Mouse (Mus musculus): ENCODE measurements around the gene Abr. TPM values are rescaled to one million over a fixed set of nuclear protein-coding genes. Genes with fewer than 3 reads are reported as not detected.

Abr gene
- polyA plus RNA-seq, 1 experiment from 2014 or later = 2.8 TPM

DNA sequence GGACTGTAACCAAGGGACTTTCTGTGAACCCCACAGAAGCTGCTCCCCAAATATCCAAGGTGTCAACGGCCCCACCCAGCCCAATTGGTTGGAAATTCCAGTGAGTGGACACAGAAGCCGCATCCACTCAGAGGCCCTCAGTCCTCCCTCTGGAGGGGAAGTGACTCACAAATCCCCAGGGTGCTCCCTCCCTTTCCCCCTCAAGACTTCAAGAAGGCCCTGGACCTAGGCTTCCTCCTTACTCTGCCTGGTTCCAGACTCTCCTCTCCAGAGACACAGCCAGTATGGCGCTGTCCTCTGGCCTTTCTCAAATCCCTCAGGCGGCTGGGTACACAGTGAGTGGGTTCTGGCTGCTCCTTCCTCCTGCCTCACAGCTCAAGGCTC, 124.4 kb downstream of the Abr start:
- Histone ChIP-seq H3K27ac (no peak overlapping the region), H3K4me3 (replicated peaks) (no peak overlapping the region), H3K4me1 (replicated peaks) (peaks cover 11% of the 10 kb centered on the region), H3K9ac (no peak overlapping the region), H3K4me2 (no peak overlapping the region), H3K36me3 (no peaks in the 10 kb centered on the region), H3K27me3 (peaks cover 30% of the 10 kb centered on the region), H3K9me3 (replicated peaks) (no peaks in the 10 kb centered on the region)
- 62% methylated on average over 4 of the region's 4 CpGs for WGBS (ENCODE audit: insufficient replicate concordance)
- DNase-seq (no peak), ATAC-seq (ENCODE audit: low read depth) (no peak)

- no peak overlapping the region for H3K27ac ChIP-seq
- no peak for DNase-seq
Measured at GRCm38 (mm10) chr11:76497066-76497768, 124.9 kb downstream of the Abr start.

DNA sequence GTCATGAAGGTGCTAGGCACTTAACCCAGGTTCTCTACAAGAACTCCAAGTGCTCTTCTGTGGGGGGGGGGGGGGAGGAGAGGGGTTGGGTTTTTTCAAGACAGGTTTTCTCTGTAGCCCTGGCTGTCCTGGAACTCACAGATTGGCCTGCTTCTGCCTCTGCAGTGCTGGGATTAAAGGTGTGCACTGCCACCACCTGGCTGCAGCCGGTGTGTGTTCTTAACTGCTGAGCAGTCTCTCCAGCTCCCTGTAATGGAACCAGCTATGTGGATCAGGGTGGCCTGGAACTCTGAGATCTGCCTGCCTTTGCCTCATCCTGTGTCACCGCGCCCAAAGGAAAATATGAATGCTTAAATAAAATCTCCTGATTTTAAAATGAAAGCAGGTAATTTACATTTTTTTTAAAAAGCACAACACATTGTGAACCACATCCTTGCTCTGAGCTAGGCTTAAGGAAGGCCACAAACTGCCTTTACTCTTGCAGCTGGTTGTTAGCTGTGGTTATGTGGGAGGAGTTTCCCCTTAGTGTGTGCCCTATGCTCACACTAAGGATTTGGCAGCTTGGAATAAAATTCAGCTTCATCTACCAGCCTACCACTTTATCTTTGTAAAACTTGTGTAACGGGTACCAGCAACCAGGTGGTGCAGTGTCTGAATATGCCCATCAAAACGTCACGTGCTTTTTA, 125.9 kb downstream of the Abr start:
- Histone ChIP-seq H3K4me2 (no peak overlapping the region), H3K4me1 (replicated peaks) (peaks cover 11% of the 10 kb centered on the region), H3K27me3 (peaks cover 31% of the 10 kb centered on the region), H3K4me3 (replicated peaks) (no peak overlapping the region), H3K9ac (no peak overlapping the region), H3K9me3 (replicated peaks) (no peaks in the 10 kb centered on the region), H3K27ac (no peak overlapping the region), H3K36me3 (no peaks in the 10 kb centered on the region)
- no peak for ATAC-seq (ENCODE audit: low read depth)
- no peak for DNase-seq
- 62% methylated on average over 6 of the region's 6 CpGs for WGBS (ENCODE audit: insufficient replicate concordance)

More at GRCm38 (mm10) chr11:76497066-76497768, 124.9 kb downstream of the Abr start:
- ATAC-seq (ENCODE audit: low read depth) = no peak
- no peaks in the 10 kb centered on the region for H3K36me3 ChIP-seq
- no peaks in the 10 kb centered on the region for H3K9me3 ChIP-seq (replicated peaks)
- H3K4me2 ChIP-seq = no peak overlapping the region
- 50% methylated on average over 9 of the region's 9 CpGs for WGBS (ENCODE audit: insufficient replicate concordance)
- peaks cover 11% of the 10 kb centered on the region for H3K4me1 ChIP-seq (replicated peaks)
- H3K4me3 ChIP-seq (replicated peaks) = no peak overlapping the region
- H3K9ac ChIP-seq = no peak overlapping the region
- peaks cover 31% of the 10 kb centered on the region for H3K27me3 ChIP-seq

DNA sequence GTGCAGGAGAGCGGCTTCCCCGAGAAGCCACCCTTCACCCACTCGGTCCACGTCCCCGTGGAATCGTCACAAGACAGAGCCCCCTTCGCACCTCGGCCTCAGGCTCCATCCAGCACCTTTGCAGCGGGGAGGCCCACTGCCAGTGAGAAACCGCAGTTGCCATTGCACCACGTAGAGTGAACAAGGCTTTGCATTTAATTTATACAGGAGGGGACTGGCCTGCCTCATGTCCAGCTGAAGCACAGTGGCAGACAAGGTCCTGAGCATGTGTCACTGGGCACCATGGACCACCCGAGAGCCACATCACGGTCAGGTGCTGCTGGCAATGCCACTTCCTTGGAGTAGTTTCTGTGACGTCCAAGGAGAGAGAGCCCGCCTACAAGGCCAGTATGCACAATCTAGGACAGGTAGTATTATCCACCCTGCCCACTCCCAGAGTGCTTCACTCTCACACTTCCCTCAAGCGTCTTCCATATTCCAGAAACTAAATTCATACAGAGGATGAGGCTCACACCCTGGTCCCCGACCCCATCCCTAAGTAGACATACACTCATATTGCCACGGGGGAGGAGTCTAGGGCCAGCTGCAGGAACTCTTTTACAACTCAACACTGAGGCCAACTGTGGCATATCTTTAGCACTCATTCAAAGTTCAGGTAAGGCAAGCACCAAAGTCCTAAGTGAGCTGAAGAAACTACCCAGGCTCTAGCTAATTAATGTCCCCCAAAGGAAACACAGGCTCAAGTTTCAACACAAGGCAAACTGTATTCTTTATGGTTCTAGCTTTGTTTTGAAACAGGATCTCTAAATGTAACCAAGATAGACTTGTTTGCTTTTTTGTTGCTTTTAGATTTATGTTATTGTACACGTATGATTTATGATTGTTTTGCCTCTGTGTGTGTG, 126.7 kb downstream of the Abr start:
- Histone ChIP-seq H3K36me3 (no peaks in the 10 kb centered on the region), H3K4me2 (peak overlapping the region; percentile 72), H3K9me3 (replicated peaks) (no peaks in the 10 kb centered on the region), H3K27me3 (peaks cover 31% of the 10 kb centered on the region), H3K9ac (peak overlapping the region; percentile 68), H3K4me1 (replicated peaks) (peaks cover 11% of the 10 kb centered on the region), H3K4me3 (replicated peaks) (peak overlapping the region; percentile 62), H3K27ac (peak overlapping the region; percentile 70; the same call in 1 of the 2 replicates)
- 18% methylated on average over 19 of the region's 19 CpGs for WGBS (ENCODE audit: insufficient replicate concordance)
- DNase-seq (no peak), ATAC-seq (ENCODE audit: low read depth) (0 out of 2 replicates have a peak, but pooled peaks have one; percentile 14)

DNA sequence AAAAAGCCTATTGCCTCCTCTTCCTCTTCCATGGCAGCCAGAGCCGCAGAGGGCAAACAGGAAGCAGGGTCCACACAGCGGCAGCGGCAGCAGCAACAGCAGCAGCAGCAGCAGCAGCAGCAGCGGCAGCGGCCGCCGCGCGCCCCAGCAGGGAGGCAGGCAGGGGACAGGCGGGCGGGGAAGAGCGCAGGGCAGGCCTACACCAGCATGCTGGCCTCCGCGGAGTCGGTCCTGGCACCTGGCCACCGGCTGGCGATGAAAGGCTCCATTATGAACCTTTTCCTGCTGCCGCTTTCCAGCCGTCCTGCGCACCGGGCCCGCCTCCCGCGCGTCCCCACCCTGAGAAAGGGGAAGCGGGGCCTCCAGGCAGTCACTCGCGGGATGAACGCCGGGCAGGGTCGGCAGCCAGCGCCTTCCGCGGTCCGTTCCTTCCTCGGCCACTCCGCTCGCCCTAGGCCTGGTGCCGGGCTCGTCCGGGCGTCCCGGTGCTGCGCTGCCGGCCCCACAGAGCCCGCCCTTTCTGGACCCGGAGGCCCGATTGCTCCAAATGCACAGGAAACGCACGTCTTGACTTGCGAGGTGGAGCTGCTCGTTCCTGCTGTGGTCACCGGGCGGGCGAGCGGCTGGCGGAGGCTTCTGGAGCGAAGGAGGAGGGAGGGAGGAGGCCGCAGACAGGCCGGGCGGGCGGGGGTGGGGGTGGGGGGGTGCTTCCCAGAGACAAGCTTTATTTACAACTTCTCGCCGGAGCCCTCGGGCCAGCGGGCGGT, 127.6 kb downstream of the Abr start:
- Histone ChIP-seq H3K27ac (peak overlapping the region; percentile 70), H3K36me3 (no peaks in the 10 kb centered on the region), H3K4me3 (replicated peaks) (peak overlapping the region; percentile 62), H3K4me2 (peak overlapping the region; percentile 72), H3K9me3 (replicated peaks) (no peaks in the 10 kb centered on the region), H3K27me3 (peaks cover 31% of the 10 kb centered on the region), H3K9ac (peak overlapping the region; percentile 68), H3K4me1 (replicated peaks) (peaks cover 12% of the 10 kb centered on the region)
- WGBS (ENCODE audit: insufficient replicate concordance) = under 1% methylated on average over 60 of the region's 67 CpGs
- DNase-seq (peak; percentile 16), ATAC-seq (ENCODE audit: low read depth) (peak; percentile 32; the same call in 1 of the 2 replicates)

GRCm38 (mm10) chr11:76493811-76494274, 128.3 kb downstream of the Abr start:
- ATAC-seq (ENCODE audit: low read depth) (0 out of 2 replicates have a peak, but pooled peaks have one; percentile 3), DNase-seq (no peak)
- Histone ChIP-seq H3K4me3 (replicated peaks) (peak overlapping the region; percentile 62), H3K36me3 (no peaks in the 10 kb centered on the region), H3K4me2 (peak overlapping the region; percentile 72), H3K27ac (peak overlapping the region; percentile 70; the same call in 1 of the 2 replicates), H3K27me3 (peaks cover 31% of the 10 kb centered on the region), H3K9me3 (replicated peaks) (no peaks in the 10 kb centered on the region), H3K9ac (peak overlapping the region; percentile 68), H3K4me1 (replicated peaks) (peaks cover 14% of the 10 kb centered on the region)
- 13% methylated on average over 6 of the region's 6 CpGs for WGBS (ENCODE audit: insufficient replicate concordance)

DNA sequence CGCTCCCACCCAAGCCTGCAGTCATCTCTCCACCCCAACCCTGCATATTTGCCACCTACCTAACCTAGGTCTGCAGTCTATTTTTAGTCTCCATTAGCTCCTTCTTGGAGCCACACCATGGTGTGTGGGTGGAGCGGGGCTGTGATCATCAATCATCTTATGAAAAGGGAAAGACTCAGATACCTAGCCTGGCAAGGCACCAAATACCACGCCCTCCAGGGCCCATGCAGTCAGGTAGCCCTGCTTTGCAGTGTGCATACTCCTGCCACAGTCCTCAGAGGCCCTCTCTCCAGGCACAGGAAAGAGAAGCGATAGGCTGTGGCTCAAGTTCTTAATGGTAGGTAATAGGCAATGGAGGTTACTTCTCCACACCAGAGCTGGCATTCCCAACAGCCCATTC, 128.9 kb downstream of the Abr start:
- no peak for ATAC-seq (ENCODE audit: low read depth)
- H3K9me3 ChIP-seq (replicated peaks) = no peaks in the 10 kb centered on the region

GRCm38 (mm10) chr11:76491817-76492216, 130.3 kb downstream of the Abr start:
- WGBS (ENCODE audit: insufficient replicate concordance) = 73% methylated on average over 9 of the region's 9 CpGs
- no peak overlapping the region for H3K4me3 ChIP-seq (replicated peaks)
- ATAC-seq (ENCODE audit: low read depth) (no peak), DNase-seq (no peak)
- H3K9me3 ChIP-seq (replicated peaks) = no peaks in the 10 kb centered on the region
- H3K9ac ChIP-seq = no peak overlapping the region
- no peak overlapping the region for H3K27ac ChIP-seq
- H3K4me2 ChIP-seq = no peak overlapping the region
- no peaks in the 10 kb centered on the region for H3K36me3 ChIP-seq
- peaks cover 18% of the 10 kb centered on the region for H3K4me1 ChIP-seq (replicated peaks)
- H3K27me3 ChIP-seq = peaks cover 31% of the 10 kb centered on the region

More for the DNA sequence above, 128.9 kb downstream of the Abr start:
- WGBS (ENCODE audit: insufficient replicate concordance) = 58% methylated on average over 4 of the region's 4 CpGs
- Histone ChIP-seq H3K4me3 (replicated peaks) (peak overlapping the region; percentile 62; the same call in 1 of the 2 replicates), H3K27ac (no peak overlapping the region), H3K9ac (no peak overlapping the region), H3K4me1 (replicated peaks) (peaks cover 14% of the 10 kb centered on the region), H3K36me3 (no peaks in the 10 kb centered on the region), H3K27me3 (peaks cover 31% of the 10 kb centered on the region), H3K4me2 (peak overlapping the region; percentile 72)
- DNase-seq = no peak

- no peak for DNase-seq
- peaks cover 18% of the 10 kb centered on the region for H3K4me1 ChIP-seq (replicated peaks)
- no peak overlapping the region for H3K4me2 ChIP-seq
- WGBS (ENCODE audit: insufficient replicate concordance) = 60% methylated on average over 6 of the region's 6 CpGs
- H3K4me3 ChIP-seq (replicated peaks) = no peak overlapping the region
- no peak overlapping the region for H3K27ac ChIP-seq
- H3K36me3 ChIP-seq = no peaks in the 10 kb centered on the region
- peaks cover 18% of the 10 kb centered on the region for H3K27me3 ChIP-seq
- H3K9ac ChIP-seq = no peak overlapping the region
- no peaks in the 10 kb centered on the region for H3K9me3 ChIP-seq (replicated peaks)
- no peak for ATAC-seq (ENCODE audit: low read depth)
Measured at GRCm38 (mm10) chr11:76489407-76489806, 132.7 kb downstream of the Abr start.

DNA sequence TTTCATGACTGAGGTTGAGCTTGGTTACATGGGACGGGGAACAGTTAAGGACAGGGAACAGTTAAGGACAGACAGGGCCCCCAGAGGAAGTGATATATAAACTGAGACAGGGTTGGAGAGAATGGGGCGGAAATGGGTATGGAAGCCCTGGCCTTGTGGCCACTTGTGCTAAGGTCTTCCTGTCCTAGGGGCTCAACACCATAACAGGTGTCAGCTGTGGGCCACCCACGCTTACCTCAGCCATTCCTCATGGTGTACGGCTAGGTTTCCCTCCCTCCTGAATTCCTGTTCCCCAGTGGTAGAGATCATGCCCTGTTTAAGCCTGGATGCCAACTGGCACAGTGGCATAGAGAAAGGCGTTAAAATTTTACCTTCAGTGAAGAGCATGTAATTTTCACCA, 135.1 kb downstream of the Abr start:
- H3K27ac ChIP-seq = no peak overlapping the region
- H3K9me3 ChIP-seq (replicated peaks) = no peaks in the 10 kb centered on the region
- H3K36me3 ChIP-seq = no peaks in the 10 kb centered on the region
- no peak for DNase-seq
- peaks cover 30% of the 10 kb centered on the region for H3K4me1 ChIP-seq (replicated peaks)
- 54% methylated on average over 5 of the region's 5 CpGs for WGBS (ENCODE audit: insufficient replicate concordance)
- no peaks in the 10 kb centered on the region for H3K27me3 ChIP-seq
- H3K4me3 ChIP-seq (replicated peaks) = no peak overlapping the region
- no peak overlapping the region for H3K4me2 ChIP-seq
- H3K9ac ChIP-seq = no peak overlapping the region
- no peak for ATAC-seq (ENCODE audit: low read depth)

Data from liver, embryonic 13.5 days (tissue).